ENCODE assay signal across 18 mouse cellular contexts in genomic region chr10:75939481-75940234, GRCm38 (mm10). TPM values are rescaled to one million over a fixed set of nuclear protein-coding genes. Genes with fewer than 3 reads are reported as not detected.
DNase-seq lines count a peak whose midpoint lies in the region; ATAC-seq lines count a peak whose summit lies in the region.
"Had no signal": no experiment of that assay in that cellular context is flagged by ENCODE, and none has a peak within 500 bp of the region (broad histone marks: within the 10 kb centered on the region; RNA-seq: fewer than 3 reads in every experiment).

No protein-coding gene starts in this region.

- H3K4me2 ChIP-seq in midbrain, embryonic 11.5 days = no peak overlapping the region
- no peak overlapping the region for H3K4me2 ChIP-seq in midbrain, embryonic 15.5 days
- H3K4me2 ChIP-seq in forebrain, embryonic 14.5 days (ENCODE audit: low read length) = no peak overlapping the region
- H3K4me2 ChIP-seq: forebrain, embryonic 15.5 days; neural tube, embryonic 13.5 days had no signal

- DNase-seq in adrenal gland, postnatal 36 days = peak; percentile 39 to 67
- no peak for DNase-seq in adrenal gland, postnatal 14 days
- peak; percentile 80 for DNase-seq in midbrain, embryonic 11.5 days (ENCODE audit: low spot score, missing footprints)
- peak; percentile 90 for DNase-seq in liver
- peak; percentile 75 to 84 for DNase-seq in spleen, postnatal 4 days (ENCODE audit: low spot score in 2 of 2)
- no peak for DNase-seq in embryo, embryonic 11 days
- DNase-seq in forebrain, embryonic 14.5 days (ENCODE audit: low spot score) = no peak
- DNase-seq: adrenal gland, postnatal 10 days; heart, postnatal 10 days had no signal

- no peak overlapping the region for H3K27ac ChIP-seq in midbrain, embryonic 11.5 days (ENCODE audit: low read depth, low read length)
- H3K27ac ChIP-seq in midbrain, embryonic 15.5 days = no peak overlapping the region
- no peak overlapping the region for H3K27ac ChIP-seq in forebrain, embryonic 14.5 days (ENCODE audit: low read depth, low read length)
- H3K27ac ChIP-seq: forebrain, embryonic 15.5 days; neural tube, embryonic 13.5 days had no signal

- H3K4me1 ChIP-seq in midbrain, embryonic 11.5 days (ENCODE audit: control insufficient read depth, insufficient read depth, low read length) = peaks cover 10% of the 10 kb centered on the region
- H3K4me1 ChIP-seq in midbrain, embryonic 15.5 days = peaks cover 18% of the 10 kb centered on the region
- peaks cover 11% of the 10 kb centered on the region; the same call in 1 of the 2 replicates for H3K4me1 ChIP-seq in forebrain, embryonic 14.5 days (ENCODE audit: control insufficient read depth, insufficient read depth, low read length)

- H3K36me3 ChIP-seq in midbrain, embryonic 11.5 days (ENCODE audit: control insufficient read depth, insufficient read depth, low read length) = no peaks in the 10 kb centered on the region
- H3K36me3 ChIP-seq in midbrain, embryonic 15.5 days (replicated peaks) = no peaks in the 10 kb centered on the region
- no peaks in the 10 kb centered on the region for H3K36me3 ChIP-seq in forebrain, embryonic 14.5 days (ENCODE audit: control insufficient read depth, insufficient read depth, low read length)
- H3K36me3 ChIP-seq: forebrain, embryonic 15.5 days; neural tube, embryonic 13.5 days had no signal

- no peak overlapping the region for H3K4me3 ChIP-seq in midbrain, embryonic 11.5 days (ENCODE audit: low read depth, low read length)
- no peak overlapping the region for H3K4me3 ChIP-seq in midbrain, embryonic 15.5 days
- no peak overlapping the region for H3K4me3 ChIP-seq in forebrain, embryonic 14.5 days (ENCODE audit: low read depth, low read length)
- H3K4me3 ChIP-seq: forebrain, embryonic 15.5 days; neural tube, embryonic 13.5 days had no signal

- H3K27me3 ChIP-seq in midbrain, embryonic 11.5 days (ENCODE audit: control insufficient read depth, insufficient read depth, low read length) = peaks cover 25% of the 10 kb centered on the region
- no peaks in the 10 kb centered on the region for H3K27me3 ChIP-seq in midbrain, embryonic 15.5 days (replicated peaks)
- peaks cover 18% of the 10 kb centered on the region for H3K27me3 ChIP-seq in forebrain, embryonic 14.5 days (replicated peaks; ENCODE audit: control insufficient read depth, insufficient read depth, low read length)

- no peaks in the 10 kb centered on the region for H3K9me3 ChIP-seq in midbrain, embryonic 11.5 days (ENCODE audit: control insufficient read depth, low read length)
- no peaks in the 10 kb centered on the region for H3K9me3 ChIP-seq in midbrain, embryonic 15.5 days
- H3K9me3 ChIP-seq in forebrain, embryonic 14.5 days (replicated peaks; ENCODE audit: control insufficient read depth, low read length) = no peaks in the 10 kb centered on the region
- H3K9me3 ChIP-seq: forebrain, embryonic 15.5 days; neural tube, embryonic 13.5 days had no signal

- 44% methylated on average over 9 of the region's 9 CpGs for WGBS in midbrain, embryonic 11.5 days
- 53% methylated on average over 9 of the region's 9 CpGs for WGBS in midbrain, embryonic 15.5 days
- WGBS in forebrain, embryonic 14.5 days = 55% methylated on average over 9 of the region's 9 CpGs

- no peak for ATAC-seq in midbrain, embryonic 11.5 days (ENCODE audit: low FRiP score)
- ATAC-seq in midbrain, embryonic 15.5 days (replicated peaks) = no peak
- no peak for ATAC-seq in forebrain, embryonic 14.5 days
- ATAC-seq: forebrain, embryonic 15.5 days had no signal

- no peak overlapping the region for H3K9ac ChIP-seq in midbrain, embryonic 11.5 days (ENCODE audit: low read length)
- H3K9ac ChIP-seq in midbrain, embryonic 15.5 days = no peak overlapping the region
- H3K9ac ChIP-seq in forebrain, embryonic 14.5 days (ENCODE audit: low read length) = no peak overlapping the region
- H3K9ac ChIP-seq: forebrain, embryonic 15.5 days; neural tube, embryonic 13.5 days had no signal

RNA-seq across cellular contexts. Expression of gene Gm867, which starts 0.8 kb away (rescaled TPM):
- total RNA-seq in adrenal gland, postnatal 36 days (2021) = 1 to 10 TPM in 1 of 2 experiments, under 1 TPM in 1; 0.83 to 2.3 TPM
- total RNA-seq in adrenal gland, postnatal 14 days (2021) = 0.85 TPM in 1 of 2 replicates, not detected in the other
- polyA plus RNA-seq in midbrain, embryonic 11.5 days (2014; fragmentation: Nextera tagmentation; extraction: Ambion mirVana) = 0.48 and 1.5 TPM in 2 replicates
- polyA plus RNA-seq in midbrain, embryonic 15.5 days (2015; fragmentation: Nextera tagmentation; extraction: Ambion mirVana) = 1.1 and 1.3 TPM in 2 replicates
- not detected in 2 replicates for polyA plus RNA-seq in forebrain, embryonic 14.5 days (2014; fragmentation: Nextera tagmentation; extraction: Ambion mirVana)
- total RNA-seq: common myeloid progenitor, adult 5-6 weeks; heart, postnatal 10 days; left cerebral cortex, postnatal 25 days had no signal
- polyA plus RNA-seq: stomach, embryonic 14.5 days had no signal

RNA-seq across cellular contexts. Expression of gene Vpreb3, which starts 3.2 kb away (rescaled TPM):
- total RNA-seq in adrenal gland, postnatal 36 days (2021) = not detected
- total RNA-seq in adrenal gland, postnatal 14 days (2021) = 1.7 and 2.2 TPM in 2 replicates
- 0.47 and 0.70 TPM in 2 replicates for polyA plus RNA-seq in midbrain, embryonic 11.5 days (2014; fragmentation: Nextera tagmentation; extraction: Ambion mirVana)
- 0.77 TPM in 1 of 2 replicates, not detected in the other for polyA plus RNA-seq in midbrain, embryonic 15.5 days (2015; fragmentation: Nextera tagmentation; extraction: Ambion mirVana)
- polyA plus RNA-seq in forebrain, embryonic 14.5 days (2014; fragmentation: Nextera tagmentation; extraction: Ambion mirVana) = 0.63 TPM in 1 of 2 replicates, not detected in the other
- total RNA-seq: common myeloid progenitor, adult 5-6 weeks; left cerebral cortex, postnatal 25 days; megakaryocyte, adult 5-6 weeks had no signal

RNA-seq across cellular contexts. Expression of gene Mmp11, which starts 3.4 kb away (rescaled TPM):
- total RNA-seq in adrenal gland, postnatal 36 days (2021) = 10 to 100 TPM in 1 of 2 experiments, 1 to 10 TPM in 1; 8.6 to 10.1 TPM
- total RNA-seq in adrenal gland, postnatal 14 days (2021) = 7.9 and 8.6 TPM in 2 replicates
- polyA plus RNA-seq in midbrain, embryonic 11.5 days (2014; fragmentation: Nextera tagmentation; extraction: Ambion mirVana) = 33.6 and 34.6 TPM in 2 replicates
- 18.2 and 21.6 TPM in 2 replicates for polyA plus RNA-seq in midbrain, embryonic 15.5 days (2015; fragmentation: Nextera tagmentation; extraction: Ambion mirVana)
- 19.4 and 25.1 TPM in 2 replicates for polyA plus RNA-seq in forebrain, embryonic 14.5 days (2014; fragmentation: Nextera tagmentation; extraction: Ambion mirVana)
- total RNA-seq: megakaryocyte, adult 5-6 weeks had no signal

RNA-seq across cellular contexts. Expression of gene Chchd10, which starts 6.7 kb away (rescaled TPM):
- 1,000 to 10,000 TPM; 1,047 to 1,196 TPM for total RNA-seq in adrenal gland, postnatal 36 days (2021)
- 1,334 and 1,341 TPM in 2 replicates for total RNA-seq in adrenal gland, postnatal 14 days (2021)
- 5.5 and 6.4 TPM in 2 replicates for polyA plus RNA-seq in midbrain, embryonic 11.5 days (2014; fragmentation: Nextera tagmentation; extraction: Ambion mirVana)
- polyA plus RNA-seq in midbrain, embryonic 15.5 days (2015; fragmentation: Nextera tagmentation; extraction: Ambion mirVana) = 82.8 and 88.3 TPM in 2 replicates
- polyA plus RNA-seq in forebrain, embryonic 14.5 days (2014; fragmentation: Nextera tagmentation; extraction: Ambion mirVana) = 32.7 TPM in 2 replicates

RNA-seq across cellular contexts. Expression of gene Gm5134, which starts 14.7 kb away (rescaled TPM):
- not detected for total RNA-seq in adrenal gland, postnatal 36 days (2021)
- total RNA-seq in adrenal gland, postnatal 14 days (2021) = not detected in 2 replicates
- 0.06 and 0.11 TPM in 2 replicates for polyA plus RNA-seq in midbrain, embryonic 11.5 days (2014; fragmentation: Nextera tagmentation; extraction: Ambion mirVana)
- not detected in 2 replicates for polyA plus RNA-seq in midbrain, embryonic 15.5 days (2015; fragmentation: Nextera tagmentation; extraction: Ambion mirVana)
- not detected in 2 replicates for polyA plus RNA-seq in forebrain, embryonic 14.5 days (2014; fragmentation: Nextera tagmentation; extraction: Ambion mirVana)
- total RNA-seq: adrenal gland, postnatal 10 days; heart, postnatal 10 days; left cerebral cortex, postnatal 25 days had no signal
- polyA plus RNA-seq: C2C12; forebrain, embryonic 15.5 days; kidney, embryonic 14.5 days; neural tube, embryonic 13.5 days; stomach, embryonic 14.5 days had no signal

Comparison
In these comparisons a context has a peak if more than half of its experiments do, and no peak if none do; other contexts are left out.
1. DNase-seq: peak in adrenal gland, postnatal 36 days (2 of 2), midbrain, embryonic 11.5 days (single experiment), liver (single experiment) and spleen, postnatal 4 days (2 of 2); none in adrenal gland, postnatal 14 days (single experiment), embryo, embryonic 11 days (single experiment) and forebrain, embryonic 14.5 days (single experiment).